Comparison of ENCODE assay signal across 19 mouse cellular contexts in the genomic region with DNA sequence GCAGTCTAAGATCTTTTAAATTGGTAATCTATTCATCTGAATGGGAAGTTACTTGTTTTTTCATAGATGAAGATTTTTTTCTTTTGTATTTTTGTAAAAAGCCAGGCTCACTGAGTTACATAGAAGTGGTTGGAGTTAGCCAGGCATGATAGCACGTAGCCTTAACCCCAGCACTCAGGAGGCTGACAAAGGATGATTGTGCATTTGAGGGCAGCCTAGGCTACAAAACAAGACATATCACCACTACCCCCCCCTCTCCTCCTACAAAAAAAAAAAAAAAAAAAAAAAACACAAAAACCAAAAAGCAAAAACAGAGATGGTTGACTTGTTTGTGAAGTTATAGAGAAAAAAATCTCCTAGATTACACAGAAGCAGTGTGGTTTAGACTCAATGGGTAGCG.
DNase-seq lines count a peak whose midpoint lies in the region; ATAC-seq lines count a peak whose summit lies in the region.
"Had no signal": no experiment of that assay in that cellular context is flagged by ENCODE, and none has a peak within 500 bp of the region (broad histone marks: within the 10 kb centered on the region; RNA-seq: fewer than 3 reads in every experiment).

No protein-coding gene starts in this region.

- H3K27ac ChIP-seq in liver, embryonic 12.5 days: no peak overlapping the region
- H3K27ac ChIP-seq: embryonic facial prominence, embryonic 10.5 days; embryonic facial prominence, embryonic 12.5 days; forebrain, embryonic 13.5 days; forebrain, embryonic 15.5 days had no signal

- no peaks in the 10 kb centered on the region for H3K36me3 ChIP-seq in megakaryocyte, embryonic 14.5 days (replicated peaks; ENCODE audit: low read length)
- H3K36me3 ChIP-seq in liver, embryonic 12.5 days: no peaks in the 10 kb centered on the region
- H3K36me3 ChIP-seq: embryonic facial prominence, embryonic 10.5 days; embryonic facial prominence, embryonic 12.5 days; forebrain, embryonic 15.5 days had no signal

- H3K4me3 ChIP-seq in megakaryocyte, embryonic 14.5 days (replicated peaks): peak overlapping the region; percentile 65
- H3K4me3 ChIP-seq in liver, embryonic 12.5 days: no peak overlapping the region
- H3K4me3 ChIP-seq: embryonic facial prominence, embryonic 10.5 days; embryonic facial prominence, embryonic 12.5 days; forebrain, embryonic 13.5 days; forebrain, embryonic 15.5 days had no signal

- H3K4me2 ChIP-seq in liver, embryonic 12.5 days: no peak overlapping the region
- H3K4me2 ChIP-seq: embryonic facial prominence, embryonic 12.5 days; forebrain, embryonic 13.5 days; forebrain, embryonic 15.5 days had no signal

- H3K9me3 ChIP-seq in megakaryocyte, embryonic 14.5 days: no peaks in the 10 kb centered on the region
- no peaks in the 10 kb centered on the region for H3K9me3 ChIP-seq in liver, embryonic 12.5 days (replicated peaks)
- H3K9me3 ChIP-seq: embryonic facial prominence, embryonic 10.5 days; embryonic facial prominence, embryonic 12.5 days; forebrain, embryonic 13.5 days; forebrain, embryonic 15.5 days had no signal

- no peak for ATAC-seq in megakaryocyte, adult 5-6 weeks (ENCODE audit: poor library complexity, severe bottlenecking)
- ATAC-seq in neutrophil, adult 5-6 weeks (ENCODE audit: extremely low read depth, insufficient number of reproducible peaks, low FRiP score, poor library complexity, severe bottlenecking): peak; percentile 39; the same call in 1 of the 2 replicates
- ATAC-seq in liver, embryonic 12.5 days: no peak
- ATAC-seq: CD4-positive, CD25-positive, alpha-beta regulatory T cell, adult 4 months; forebrain, embryonic 13.5 days; forebrain, embryonic 15.5 days; forebrain, postnatal 0 days had no signal

- DNase-seq in adipocyte (ENCODE audit: low spot score): no peak
- DNase-seq: adrenal gland, adult 8-10 months; adrenal gland, postnatal 14 days; adrenal gland, postnatal 36 days; cerebellum, adult 11-12 months; cerebellum, adult 2 months; cerebellum, adult 9-10 months; cerebellum, postnatal 10 days; cerebellum, postnatal 25 days; forebrain, postnatal 0 days had no signal

- WGBS in liver, embryonic 12.5 days (ENCODE audit: insufficient replicate concordance): 66% methylated on average over 2 of the region's 2 CpGs

- H3K27me3 ChIP-seq in megakaryocyte, embryonic 14.5 days (replicated peaks): no peaks in the 10 kb centered on the region
- H3K27me3 ChIP-seq in liver, embryonic 12.5 days (replicated peaks): no peaks in the 10 kb centered on the region
- H3K27me3 ChIP-seq: embryonic facial prominence, embryonic 12.5 days; forebrain, embryonic 13.5 days; forebrain, embryonic 15.5 days had no signal

- no peak overlapping the region for H3K9ac ChIP-seq in liver, embryonic 12.5 days
- H3K9ac ChIP-seq: embryonic facial prominence, embryonic 12.5 days; forebrain, embryonic 13.5 days; forebrain, embryonic 15.5 days; forebrain, postnatal 0 days had no signal

- peaks cover 34% of the 10 kb centered on the region for H3K4me1 ChIP-seq in megakaryocyte, embryonic 14.5 days
- H3K4me1 ChIP-seq in liver, embryonic 12.5 days: no peaks in the 10 kb centered on the region
- H3K4me1 ChIP-seq: embryonic facial prominence, embryonic 12.5 days had no signal
